ENCODE assay signal across 10 mouse cellular contexts in the genomic region with DNA sequence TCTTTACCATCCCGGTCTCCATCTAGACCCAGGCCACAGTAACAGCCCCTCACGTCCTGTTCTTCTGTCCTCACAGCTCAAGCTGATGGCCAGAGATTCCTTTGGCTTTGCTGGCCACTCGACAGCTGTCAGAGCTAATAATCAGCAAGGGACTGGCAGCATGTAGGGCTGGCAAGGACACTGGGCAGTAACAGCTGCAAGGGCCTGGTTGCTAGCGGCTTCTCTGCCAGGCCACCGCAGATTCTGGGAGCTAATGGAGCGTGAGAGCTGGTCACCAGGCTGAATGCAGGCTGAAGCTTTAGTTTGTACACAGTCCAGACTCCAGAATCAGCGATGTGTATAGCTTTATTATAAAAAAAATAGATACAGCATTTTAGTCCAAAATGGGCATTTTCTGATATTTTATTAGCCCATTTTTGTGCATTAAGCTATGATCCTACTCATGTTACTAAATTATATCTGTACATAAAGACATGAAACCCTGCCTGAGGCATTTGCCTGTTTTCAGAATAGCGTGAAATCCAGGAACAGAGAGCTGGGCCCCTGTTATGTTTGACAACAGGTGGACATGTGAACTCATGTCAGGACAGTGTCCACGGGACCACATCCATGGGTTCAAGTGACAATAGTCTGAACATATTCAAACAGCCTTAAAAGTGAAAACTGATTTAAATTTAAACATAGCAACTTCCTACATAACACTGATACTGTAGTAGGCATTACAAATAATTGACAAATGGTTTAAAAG. TPM values are rescaled to one million over a fixed set of nuclear protein-coding genes. Genes with fewer than 3 reads are reported as not detected.
DNase-seq lines count a peak whose midpoint lies in the region; ATAC-seq and TF ChIP-seq lines count a peak whose summit lies in the region.
"Had no signal": no experiment of that assay in that cellular context is flagged by ENCODE, and none has a peak within 500 bp of the region (broad histone marks: within the 10 kb centered on the region; RNA-seq: fewer than 3 reads in every experiment).

No protein-coding gene starts in this region.

- peak; percentile 22 to 50 for DNase-seq in cerebellum, adult 2 months
- DNase-seq in cerebellum, adult 9-10 months = no peak
- no peak for DNase-seq in limb, embryonic 10.5 days (ENCODE audit: low spot score)
- DNase-seq in gastrocnemius, postnatal 14 days = peak; percentile 81
- no peak for DNase-seq in testis, postnatal 10 days (ENCODE audit: low spot score)
- no peak for DNase-seq in testis, postnatal 14 days (ENCODE audit: low spot score)
- DNase-seq: liver, postnatal 0 days had no signal

- H3K27me3 ChIP-seq in cerebellum, adult 2 months (ENCODE audit: control insufficient read depth, insufficient read depth, low read length) = no peaks in the 10 kb centered on the region
- no peaks in the 10 kb centered on the region for H3K27me3 ChIP-seq in limb, embryonic 13.5 days
- no peaks in the 10 kb centered on the region for H3K27me3 ChIP-seq in limb, embryonic 10.5 days (ENCODE audit: low read depth, poor library complexity, severe bottlenecking)
- no peaks in the 10 kb centered on the region for H3K27me3 ChIP-seq in myocyte (ENCODE audit: control insufficient read depth, insufficient read depth, insufficient read length)

- no peak overlapping the region for H3K27ac ChIP-seq in cerebellum, adult 2 months (ENCODE audit: insufficient read depth, low read length)
- no peak overlapping the region for H3K27ac ChIP-seq in limb, embryonic 13.5 days
- H3K27ac ChIP-seq in limb, embryonic 10.5 days = no peak overlapping the region

- intact Hi-C loops in gastrocnemius, postnatal 14 days (cut with DNase I; ENCODE audit: low total_unique reads) = no loop called here

- no peaks in the 10 kb centered on the region for H3K9me3 ChIP-seq in limb, embryonic 13.5 days
- no peaks in the 10 kb centered on the region for H3K9me3 ChIP-seq in limb, embryonic 10.5 days (replicated peaks)

- H3K4me2 ChIP-seq in limb, embryonic 13.5 days (replicated peaks) = no peak overlapping the region
- H3K4me2 ChIP-seq in myocyte (ENCODE audit: low read depth) = peak overlapping the region; percentile 76

- no peaks in the 10 kb centered on the region for H3K79me2 ChIP-seq in myocyte (ENCODE audit: control insufficient read depth, insufficient read depth)

- no peak overlapping the region for H3K9ac ChIP-seq in limb, embryonic 13.5 days
- H3K9ac ChIP-seq: liver, postnatal 0 days had no signal

- ATAC-seq in limb, embryonic 13.5 days (ENCODE audit: low FRiP score, low read depth) = peak; percentile 61; the same call in 1 of the 2 replicates
- ATAC-seq: liver, postnatal 0 days; midbrain, embryonic 16.5 days had no signal

- H3ac ChIP-seq in myocyte (ENCODE audit: control insufficient read depth, insufficient read length) = no peak overlapping the region

- H3K36me3 ChIP-seq in limb, embryonic 13.5 days = no peaks in the 10 kb centered on the region
- no peaks in the 10 kb centered on the region for H3K36me3 ChIP-seq in limb, embryonic 10.5 days
- no peaks in the 10 kb centered on the region for H3K36me3 ChIP-seq in myocyte (ENCODE audit: control insufficient read depth, insufficient read depth)

- H3K4me3 ChIP-seq in cerebellum, adult 2 months (replicated peaks; ENCODE audit: insufficient read depth, low read depth, low read length) = no peak overlapping the region
- no peak overlapping the region for H3K4me3 ChIP-seq in limb, embryonic 13.5 days
- H3K4me3 ChIP-seq in limb, embryonic 10.5 days = no peak overlapping the region
- no peak overlapping the region for H3K4me3 ChIP-seq in myocyte

- peaks cover 3% of the 10 kb centered on the region for H3K4me1 ChIP-seq in cerebellum, adult 2 months (ENCODE audit: control insufficient read depth, insufficient read depth, low read length)
- no peaks in the 10 kb centered on the region for H3K4me1 ChIP-seq in limb, embryonic 13.5 days
- no peaks in the 10 kb centered on the region for H3K4me1 ChIP-seq in limb, embryonic 10.5 days

- TF ChIP-seq POLR2A in cerebellum, adult 2 months (IDR thresholded peaks at IDR 0.05; ENCODE audit: borderline replicate concordance, insufficient read depth, low read length) = no peak
- TF ChIP-seq POLR2A in myocyte (IDR thresholded peaks at IDR 0.05; ENCODE audit: insufficient read length, low read depth) = no peak

- 23% methylated on average over 9 of the region's 9 CpGs for WGBS in cerebellum, adult 2 months
- WGBS in limb, embryonic 13.5 days = 77% methylated on average over 9 of the region's 9 CpGs
- 89% methylated on average over 9 of the region's 9 CpGs for WGBS in limb, embryonic 10.5 days

- no peak for TF ChIP-seq CTCF in cerebellum, adult 2 months (IDR thresholded peaks at IDR 0.05; ENCODE audit: borderline replicate concordance, insufficient read depth, low read depth, low read length)

TF ChIP-seq in myocyte, 11 proteins besides CTCF, POLR2A, EP300 and RAD21:
- peak; percentile 50 for TF ChIP-seq SRF (IDR thresholded peaks at IDR 0.05; ENCODE audit: control insufficient read depth, insufficient read length, low read depth)
- TF ChIP-seq USF1 (IDR thresholded peaks at IDR 0.05; ENCODE audit: low read depth) = no peak
- TF ChIP-seq TCF3 (IDR thresholded peaks at IDR 0.05; ENCODE audit: insufficient read length, low read depth) = peak; percentile 98
- no peak for TF ChIP-seq MAX (IDR thresholded peaks at IDR 0.05; ENCODE audit: low read depth)
- no peak for TF ChIP-seq REST (IDR thresholded peaks at IDR 0.05; ENCODE audit: insufficient read depth, insufficient read length)
- peak; percentile 99 for TF ChIP-seq TCF12 (IDR thresholded peaks at IDR 0.05; ENCODE audit: insufficient read depth, poor library complexity, severe bottlenecking)
- TF ChIP-seq E2F4 (IDR thresholded peaks at IDR 0.05; ENCODE audit: insufficient read depth) = no peak
- TF ChIP-seq POLR2AphosphoS2 (IDR thresholded peaks at IDR 0.05; ENCODE audit: insufficient read length, low read depth) = no peak
- TF ChIP-seq MYOD1 (IDR thresholded peaks at IDR 0.05; ENCODE audit: control insufficient read depth in 1 of 3, insufficient read length in 2 of 3, low read depth in 2 of 3) = peak; percentile 100
- TF ChIP-seq MYOG (IDR thresholded peaks at IDR 0.05; ENCODE audit: control insufficient read depth in 1 of 3, insufficient read depth in 1 of 3, insufficient read length in 2 of 3, low read depth in 2 of 3) = peak; percentile 100
- TF ChIP-seq CEBPB (IDR thresholded peaks at IDR 0.05; ENCODE audit: insufficient read depth, poor library complexity, severe bottlenecking) = no peak

RNA-seq across cellular contexts. Expression of a gene that starts 16.6 kb away (rescaled TPM):
- 21.9 and 25.9 TPM in 2 replicates for polyA plus RNA-seq in cerebellum, adult 2 months (2012; rRNA removed)
- 85.8 and 91.9 TPM in 2 replicates for polyA plus RNA-seq in limb, embryonic 13.5 days (2015; fragmentation: Nextera tagmentation; extraction: Ambion mirVana)
- polyA plus RNA-seq in limb, embryonic 10.5 days (2016; fragmentation: Nextera tagmentation; extraction: Ambion mirVana) = 34.6 and 42.8 TPM in 2 replicates
- total RNA-seq in gastrocnemius, postnatal 14 days (2021) = 10 to 100 TPM; 22.5 to 28.4 TPM
- polyA plus RNA-seq in myocyte (2012; fragmentation: generic; extraction: Trizol) = 417 TPM

Comparison
In these comparisons a context has a peak if more than half of its experiments do, and no peak if none do; other contexts are left out.
1. DNase-seq: peak in cerebellum, adult 2 months (2 of 2) and gastrocnemius, postnatal 14 days (single experiment); none in cerebellum, adult 9-10 months (single experiment), limb, embryonic 10.5 days (single experiment), testis, postnatal 10 days (single experiment) and testis, postnatal 14 days (single experiment).